Mouse (Mus musculus) lung, embryonic 15.5 days (tissue): ENCODE data around the gene Pygo1. TPM values are rescaled to one million over a fixed set of nuclear protein-coding genes. Genes with fewer than 3 reads are reported as not detected.

Experiments
- ATAC-seq: fragments of 200-750 bp; cut with Nextera tagmentation; 2 replicates; pipeline ENCODE4 v1.8.0; 2017; ENCODE audit warnings: moderate number of reproducible peaks, borderline replicate concordance; ENCODE audit not compliant: low FRiP score, low TSS enrichment; ENCODE audit errors: extremely low read depth
- H3K27ac ChIP-seq: fragments of 300-500 bp; sonication (generic); 2 replicates; pipeline ENCODE4 v1.5.1; 2015; ENCODE audit warnings: moderate library complexity, mild to moderate bottlenecking, inconsistent platforms
- H3K27me3 ChIP-seq: fragments of 300-500 bp; sonication (generic); 2 replicates; pipeline ENCODE4 v1.6.1; 2015; ENCODE audit warnings: inconsistent platforms
- H3K36me3 ChIP-seq: fragments of 300-500 bp; sonication (generic); 2 replicates; pipeline ENCODE4 v1.6.1; 2015; ENCODE audit warnings: inconsistent platforms
- H3K4me1 ChIP-seq: fragments of 300-500 bp; sonication (generic); 2 replicates; pipeline ENCODE4 v1.6.1; 2015; ENCODE audit warnings: inconsistent platforms
- H3K4me2 ChIP-seq: fragments of 300-500 bp; sonication (generic); 2 replicates; pipeline ENCODE4 v1.6.1; 2015; ENCODE audit warnings: inconsistent platforms, mild to moderate bottlenecking, moderate library complexity
- H3K4me3 ChIP-seq: fragments of 300-500 bp; sonication (generic); 2 replicates; pipeline ENCODE4 v1.5.1; 2015; ENCODE audit warnings: mild to moderate bottlenecking, inconsistent platforms
- H3K9ac ChIP-seq: fragments of 300-500 bp; sonication (generic); 2 replicates; pipeline ENCODE4 v1.6.1; 2015; ENCODE audit warnings: inconsistent platforms
- H3K9me3 ChIP-seq: fragments of 300-500 bp; sonication (generic); 2 replicates; pipeline ENCODE4 v1.6.1; 2016; ENCODE audit warnings: inconsistent platforms
- WGBS: fragments of 180-500 bp; shearing (Covaris S2); methylation state at CpG from one replicate; pipeline ENCODE4 v1.1.7; 2015; 5-methylcytosine and 5-hydroxymethylcytosine counted together
- polyA plus RNA-seq: library from polyadenylated mRNA; unstranded; fragments of >200 nt; fragmentation: Nextera tagmentation; extraction: Ambion mirVana; gene quantifications from 2 replicates; pipeline ENCODE4 v1.2.1, GENCODE M21; 2015

The Pygo1 gene
- polyA plus RNA-seq, result 3.6 and 4.1 TPM in 2 replicates

DNA sequence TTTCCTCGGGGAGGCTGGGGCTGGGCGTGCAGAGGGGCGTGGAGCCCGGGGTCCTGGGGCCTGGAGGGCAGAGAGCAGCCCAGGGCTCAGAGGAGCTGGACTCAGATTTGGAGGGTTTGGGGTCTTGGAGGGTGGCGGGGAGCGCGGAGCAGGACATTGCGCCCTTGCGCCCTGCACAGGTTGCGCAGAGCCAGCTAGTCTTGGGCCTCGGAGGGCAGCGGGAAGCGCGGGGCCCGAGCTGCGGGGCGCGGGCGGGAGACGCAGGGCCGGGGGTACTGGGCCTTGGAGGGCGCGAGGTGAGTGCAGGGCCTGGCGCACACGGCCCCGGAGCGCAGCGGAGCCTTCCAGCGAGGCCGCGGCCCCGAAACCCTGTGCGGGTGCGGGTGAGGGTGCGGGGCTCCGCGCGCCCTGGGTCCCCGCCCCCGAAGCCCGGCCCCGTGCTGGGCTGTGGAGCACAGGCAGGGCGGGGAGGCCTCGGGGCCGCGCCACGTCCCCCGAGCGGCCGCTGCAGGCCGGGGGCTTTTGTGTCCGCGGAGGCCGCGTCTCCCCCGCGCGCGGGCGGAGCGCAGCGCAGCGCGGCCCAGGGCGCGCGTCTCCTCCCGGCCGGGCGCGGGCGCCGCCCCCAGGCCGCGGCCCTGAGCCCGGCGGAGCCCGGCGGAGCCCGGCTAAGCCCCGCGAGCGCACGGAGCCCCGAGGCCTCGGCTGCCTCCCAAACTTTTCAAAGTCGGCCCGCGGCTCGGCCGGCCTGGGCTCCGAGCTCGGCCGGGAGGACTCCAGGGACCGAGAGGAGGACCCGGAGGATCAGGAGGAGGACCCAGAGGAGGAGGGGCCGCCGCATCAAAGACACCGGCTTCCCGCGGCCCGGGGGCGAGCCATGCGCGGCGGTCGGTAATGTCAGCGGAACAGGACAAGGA is at the start of gene Pygo1:
Gene Pygo1 (plus strand): TSS at position 625 of the 914 bp plus-strand sequence.
- peak within 1 kb of the TSS; percentile 85 for H3K4me3 ChIP-seq
- peak within 1 kb of the TSS; percentile 87 for H3K9ac ChIP-seq
- 0 out of 2 replicates have a peak, but pooled peaks cover 4% of the 10 kb centered on the region for H3K27me3 ChIP-seq
- ATAC-seq, result peak; percentile 80
- peaks cover 15% of the 10 kb centered on the region for H3K4me1 ChIP-seq
- H3K27ac ChIP-seq, result peak within 1 kb of the TSS; percentile 87
- under 1% methylated on average over 97 of the region's 108 CpGs for WGBS
- H3K4me2 ChIP-seq, result peak within 1 kb of the TSS; percentile 91
- H3K36me3 ChIP-seq, result no peaks in the 10 kb centered on the region
- no peaks in the 10 kb centered on the region for H3K9me3 ChIP-seq

DNA sequence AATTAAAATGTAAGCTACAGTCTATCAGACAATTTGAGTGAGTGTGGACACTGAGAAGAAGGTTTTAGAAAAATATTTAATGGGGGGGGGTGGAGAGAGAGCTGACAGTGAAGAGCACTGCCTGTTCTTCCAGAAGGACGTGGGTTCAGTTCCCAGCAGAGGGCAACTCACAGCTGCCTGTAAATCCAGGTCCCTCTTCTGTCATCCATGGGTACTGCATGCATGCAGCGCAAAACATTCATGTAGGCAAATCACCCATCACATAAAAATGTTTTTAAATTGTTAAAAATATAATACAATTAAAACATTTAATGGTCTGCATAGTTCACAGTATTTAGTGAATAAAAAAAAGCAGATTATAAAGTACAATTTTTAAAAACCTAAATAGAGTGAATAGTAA is 49.6 kb upstream of the Pygo1 start:
- no peak overlapping the region for H3K4me3 ChIP-seq
- WGBS, result 81% methylated on average over 2 of the region's 2 CpGs
- no peaks in the 10 kb centered on the region for H3K27me3 ChIP-seq
- peaks cover 48% of the 10 kb centered on the region for H3K4me1 ChIP-seq
- ATAC-seq, result no peak
- H3K36me3 ChIP-seq, result no peaks in the 10 kb centered on the region
- H3K9ac ChIP-seq, result no peak overlapping the region
- H3K27ac ChIP-seq, result no peak overlapping the region
- H3K4me2 ChIP-seq, result no peak overlapping the region
- no peaks in the 10 kb centered on the region for H3K9me3 ChIP-seq

DNA sequence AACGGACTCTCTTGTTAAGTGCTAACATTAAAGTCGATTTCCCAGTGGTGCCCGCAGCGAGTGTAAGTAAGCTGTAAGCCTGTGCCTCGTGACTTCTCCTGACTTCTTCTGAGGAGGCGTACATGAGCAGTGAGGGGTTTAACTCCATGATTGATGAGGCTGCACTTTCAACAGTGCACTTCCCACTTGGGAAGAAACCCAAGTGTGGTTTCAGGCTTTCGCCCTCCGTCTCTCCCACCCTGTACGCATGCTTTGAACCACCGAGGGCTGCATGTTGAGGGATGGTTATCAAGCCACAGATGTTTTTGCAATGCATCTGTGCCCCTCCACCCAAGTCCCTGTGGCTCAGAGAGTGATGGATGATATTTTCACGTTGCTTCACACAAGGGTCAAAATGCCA is 47.5 kb upstream of the Pygo1 start:
- peak; percentile 11; the same call in 1 of the 2 replicates for ATAC-seq
- no peak overlapping the region for H3K4me3 ChIP-seq
- H3K4me1 ChIP-seq, result peaks cover 43% of the 10 kb centered on the region
- no peaks in the 10 kb centered on the region for H3K9me3 ChIP-seq
- H3K36me3 ChIP-seq, result no peaks in the 10 kb centered on the region
- peak overlapping the region; percentile 21 for H3K4me2 ChIP-seq
- no peaks in the 10 kb centered on the region for H3K27me3 ChIP-seq
- WGBS, result 26% methylated on average over 11 of the region's 11 CpGs
- no peak overlapping the region for H3K27ac ChIP-seq
- H3K9ac ChIP-seq, result no peak overlapping the region

DNA sequence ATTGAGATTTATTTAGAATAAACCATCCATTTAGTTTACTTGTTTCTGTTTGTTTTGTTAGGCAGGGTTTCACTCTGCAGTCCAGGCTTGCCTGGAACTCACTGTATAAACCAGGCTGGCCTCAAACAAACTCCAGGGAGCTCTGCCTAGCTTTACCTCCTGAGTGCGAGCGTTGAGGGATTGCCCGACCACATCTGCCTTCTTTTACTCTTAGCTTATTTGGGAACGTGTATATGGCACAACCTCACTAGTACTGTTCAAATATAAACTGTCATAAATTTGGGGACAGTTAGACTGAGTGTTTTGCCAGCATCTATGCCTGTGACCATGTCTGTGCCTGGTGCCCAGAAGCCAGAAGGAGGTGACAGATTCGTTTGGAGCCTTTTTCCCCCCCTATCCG is 46.8 kb upstream of the Pygo1 start:
- no peak overlapping the region for H3K4me3 ChIP-seq
- no peaks in the 10 kb centered on the region for H3K27me3 ChIP-seq
- no peak overlapping the region for H3K27ac ChIP-seq
- no peak for ATAC-seq
- H3K9ac ChIP-seq, result no peak overlapping the region
- 30% methylated on average over 6 of the region's 6 CpGs for WGBS
- H3K4me1 ChIP-seq, result peaks cover 43% of the 10 kb centered on the region
- no peaks in the 10 kb centered on the region for H3K9me3 ChIP-seq
- H3K36me3 ChIP-seq, result no peaks in the 10 kb centered on the region
- H3K4me2 ChIP-seq, result no peak overlapping the region

DNA sequence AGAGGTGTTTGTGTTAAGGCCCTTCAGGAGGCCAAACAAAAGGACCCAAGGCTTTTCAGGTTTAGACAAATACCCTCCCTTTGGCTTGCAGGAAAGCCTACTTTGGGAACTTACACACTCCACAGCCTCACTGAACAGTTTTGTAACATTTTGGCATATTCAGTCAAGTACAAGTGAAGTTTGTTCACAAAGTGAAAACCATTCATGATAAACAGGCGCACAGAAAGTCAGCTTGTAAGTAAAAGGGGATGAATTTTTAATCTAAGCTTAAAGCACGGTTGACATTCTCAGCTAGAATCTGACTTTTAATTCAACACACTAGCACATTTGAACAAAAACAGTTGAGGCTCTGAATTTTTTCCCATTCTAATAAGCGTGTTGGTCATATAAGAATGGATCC is 45.8 kb upstream of the Pygo1 start:
- Histone ChIP-seq H3K9ac (no peak overlapping the region), H3K27me3 (no peaks in the 10 kb centered on the region), H3K27ac (no peak overlapping the region), H3K4me2 (no peak overlapping the region), H3K9me3 (no peaks in the 10 kb centered on the region), H3K4me1 (peaks cover 43% of the 10 kb centered on the region), H3K4me3 (no peak overlapping the region), H3K36me3 (no peaks in the 10 kb centered on the region)
- ATAC-seq, result no peak
- 72% methylated on average over 3 of the region's 3 CpGs for whole genome bisulfite sequencing

DNA sequence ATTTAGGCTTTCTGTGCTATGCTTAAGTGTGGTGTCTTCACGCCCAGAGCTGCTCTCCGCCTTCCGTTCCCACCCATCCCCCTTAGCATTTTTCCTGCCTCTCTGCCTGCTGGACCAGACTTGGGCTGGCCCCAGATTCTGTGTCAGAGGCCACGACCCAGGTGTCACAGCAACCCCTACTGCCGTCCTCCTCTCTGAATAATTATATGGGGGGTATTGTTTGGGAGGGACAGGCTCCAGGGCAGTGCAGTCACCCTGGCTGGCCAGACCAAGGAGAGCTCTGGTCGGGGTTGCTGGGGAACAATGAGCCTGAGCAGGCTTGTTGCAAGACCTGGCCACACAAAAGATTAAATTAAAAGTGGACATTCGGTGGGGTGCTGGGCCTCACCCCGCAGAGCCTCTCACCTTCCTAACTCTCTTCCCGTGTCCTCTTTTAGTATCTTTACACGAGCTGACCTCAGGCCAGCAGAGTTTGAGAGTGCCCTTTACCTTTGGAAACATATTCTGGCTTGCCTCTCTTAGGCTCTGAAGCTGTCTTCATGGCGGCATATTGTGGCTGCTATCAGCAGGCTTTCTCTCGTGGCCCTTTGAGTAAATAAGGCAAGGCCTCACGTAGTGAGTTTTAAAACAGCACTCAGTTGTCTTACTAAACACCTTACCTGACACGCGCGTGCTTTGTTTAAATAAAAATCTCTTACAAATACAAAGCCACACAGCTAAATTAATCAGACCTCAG is 45.1 kb upstream of the Pygo1 start:
- Histone ChIP-seq H3K4me2 (0 out of 2 replicates have a peak overlapping the region, but pooled peaks have one; percentile 3), H3K27ac (no peak overlapping the region), H3K27me3 (no peaks in the 10 kb centered on the region), H3K9ac (no peak overlapping the region), H3K4me1 (peaks cover 43% of the 10 kb centered on the region), H3K4me3 (no peak overlapping the region), H3K36me3 (no peaks in the 10 kb centered on the region), H3K9me3 (no peaks in the 10 kb centered on the region)
- no peak for ATAC-seq
- 36% methylated on average over 16 of the region's 16 CpGs for WGBS

DNA sequence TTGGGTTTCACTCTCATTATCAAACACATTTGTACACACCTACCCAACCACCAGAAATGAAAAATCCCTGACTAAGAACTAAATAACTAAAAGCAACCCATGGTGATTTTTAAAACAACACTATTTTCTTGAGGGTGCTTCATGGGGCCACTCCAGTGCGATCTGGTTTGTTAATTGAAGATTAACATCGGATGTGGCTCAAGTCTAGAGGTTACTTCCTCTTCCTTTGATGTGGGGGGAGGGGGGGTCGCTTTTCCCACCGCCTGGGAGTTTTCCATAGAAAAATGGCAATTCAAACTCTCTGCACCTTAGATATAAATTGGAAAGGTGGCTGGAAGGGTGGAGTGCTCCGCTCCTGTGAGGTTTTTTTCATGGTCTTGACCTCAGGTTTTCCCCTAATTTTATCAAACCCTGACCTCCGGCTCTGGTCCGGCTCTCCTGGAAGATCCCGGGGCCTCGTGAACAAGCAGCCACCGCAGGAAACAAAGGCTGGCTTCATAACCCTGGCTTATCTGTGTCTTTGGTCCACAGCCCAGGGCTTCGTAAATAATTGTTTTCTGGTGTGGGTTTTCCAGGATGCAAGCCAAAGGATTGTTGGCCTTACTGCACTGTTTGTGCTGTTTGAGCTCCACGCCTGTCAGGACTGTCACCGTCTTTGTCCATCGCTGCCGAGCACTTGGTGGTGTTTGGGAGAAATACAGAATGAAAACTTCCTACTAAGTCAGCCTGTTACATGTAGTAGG is 44.2 kb upstream of the Pygo1 start:
- ATAC-seq, result peak; percentile 53; the same call in 1 of the 2 replicates
- 15% methylated on average over 15 of the region's 15 CpGs for WGBS

DNA sequence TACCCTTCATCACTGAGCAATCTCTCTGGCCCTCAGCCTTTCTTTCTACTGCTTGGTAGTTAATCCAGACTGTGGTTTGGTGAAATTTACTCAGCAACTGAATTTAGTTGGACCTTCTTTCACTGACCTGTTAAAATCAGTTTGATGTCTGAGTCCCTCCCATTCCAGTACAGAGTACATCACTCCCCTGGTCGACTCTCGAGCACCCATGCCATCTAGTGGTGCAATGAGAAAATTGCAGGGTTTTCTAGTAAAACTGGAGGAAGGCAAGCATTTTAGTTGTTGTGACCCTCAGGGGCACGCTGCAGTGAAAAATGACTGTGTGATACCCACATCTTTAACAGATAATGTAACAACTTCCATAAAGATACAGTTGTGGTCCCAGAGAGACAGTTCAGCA is 41.5 kb upstream of the Pygo1 start:
- Histone ChIP-seq H3K4me2 (no peak overlapping the region), H3K27me3 (no peaks in the 10 kb centered on the region), H3K27ac (no peak overlapping the region), H3K4me3 (no peak overlapping the region), H3K36me3 (no peaks in the 10 kb centered on the region), H3K9ac (no peak overlapping the region), H3K4me1 (peaks cover 28% of the 10 kb centered on the region), H3K9me3 (no peaks in the 10 kb centered on the region)
- 7% methylated on average over 3 of the region's 3 CpGs for WGBS
- peak; percentile 39; the same call in 1 of the 2 replicates for ATAC-seq

More for the DNA sequence above, 44.2 kb upstream of the Pygo1 start:
- Histone ChIP-seq H3K4me2 (peak overlapping the region; percentile 3), H3K9ac (no peak overlapping the region), H3K27me3 (no peaks in the 10 kb centered on the region), H3K4me3 (no peak overlapping the region), H3K9me3 (no peaks in the 10 kb centered on the region), H3K27ac (peak overlapping the region; percentile 2; the same call in 1 of the 2 replicates), H3K36me3 (no peaks in the 10 kb centered on the region), H3K4me1 (peaks cover 43% of the 10 kb centered on the region)

DNA sequence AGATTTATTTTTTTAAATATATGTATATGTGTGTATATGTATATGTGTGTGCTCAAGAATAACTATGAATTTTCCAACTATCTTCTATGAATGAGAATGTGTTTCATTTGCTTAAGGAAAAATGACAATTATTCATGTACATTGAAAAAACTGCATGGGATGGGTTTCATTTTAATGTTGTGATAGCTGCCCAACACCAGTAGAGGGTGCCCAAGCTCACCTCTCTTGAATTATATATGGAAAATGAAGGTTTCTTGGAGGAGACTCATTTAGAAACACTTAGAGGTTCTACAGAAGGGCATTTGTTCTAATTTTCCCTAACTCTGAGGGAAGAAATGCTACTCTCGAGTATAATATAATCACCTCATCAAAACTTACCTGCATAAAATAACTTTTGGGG is 35.7 kb upstream of the Pygo1 start:
- Histone ChIP-seq H3K9ac (no peak overlapping the region), H3K9me3 (no peaks in the 10 kb centered on the region), H3K36me3 (no peaks in the 10 kb centered on the region), H3K4me1 (no peaks in the 10 kb centered on the region), H3K27me3 (no peaks in the 10 kb centered on the region), H3K27ac (no peak overlapping the region), H3K4me2 (no peak overlapping the region), H3K4me3 (no peak overlapping the region)
- 78% methylated on average over 1 of the region's 1 CpGs for WGBS
- ATAC-seq, result no peak

DNA sequence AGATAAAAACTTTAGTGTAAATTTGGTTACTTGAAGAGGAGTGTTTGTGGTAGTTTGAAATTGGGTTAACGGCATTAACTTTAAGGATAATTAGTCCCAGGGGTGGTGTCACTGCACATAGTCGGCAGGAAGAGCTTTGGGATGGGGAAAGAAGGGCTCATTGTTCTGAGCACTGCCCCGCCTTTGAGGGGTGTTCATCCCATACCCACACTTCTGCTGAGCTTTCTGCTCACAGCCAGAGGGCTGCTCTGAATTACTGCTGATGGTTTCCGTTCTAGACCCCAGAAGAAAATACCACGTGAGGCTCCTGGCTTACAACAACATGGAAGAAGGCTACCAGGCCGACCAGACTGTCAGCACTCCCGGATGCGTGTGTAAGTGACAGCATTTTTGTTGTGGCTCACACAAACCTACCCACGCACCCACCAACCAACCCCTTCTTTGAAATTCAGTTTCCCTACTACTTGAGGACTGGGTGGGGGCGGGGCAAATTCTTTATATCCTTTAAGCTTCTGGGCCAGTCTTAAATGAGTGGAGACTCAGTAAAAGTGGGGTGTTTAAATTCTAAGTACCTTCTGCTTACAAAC is 34.9 kb upstream of the Pygo1 start:
- H3K27ac ChIP-seq, result no peak overlapping the region
- no peaks in the 10 kb centered on the region for H3K4me1 ChIP-seq
- ATAC-seq, result no peak
- H3K9me3 ChIP-seq, result no peaks in the 10 kb centered on the region
- H3K9ac ChIP-seq, result no peak overlapping the region
- no peaks in the 10 kb centered on the region for H3K27me3 ChIP-seq
- 77% methylated on average over 10 of the region's 10 CpGs for WGBS
- H3K4me2 ChIP-seq, result no peak overlapping the region
- no peaks in the 10 kb centered on the region for H3K36me3 ChIP-seq
- H3K4me3 ChIP-seq, result no peak overlapping the region

DNA sequence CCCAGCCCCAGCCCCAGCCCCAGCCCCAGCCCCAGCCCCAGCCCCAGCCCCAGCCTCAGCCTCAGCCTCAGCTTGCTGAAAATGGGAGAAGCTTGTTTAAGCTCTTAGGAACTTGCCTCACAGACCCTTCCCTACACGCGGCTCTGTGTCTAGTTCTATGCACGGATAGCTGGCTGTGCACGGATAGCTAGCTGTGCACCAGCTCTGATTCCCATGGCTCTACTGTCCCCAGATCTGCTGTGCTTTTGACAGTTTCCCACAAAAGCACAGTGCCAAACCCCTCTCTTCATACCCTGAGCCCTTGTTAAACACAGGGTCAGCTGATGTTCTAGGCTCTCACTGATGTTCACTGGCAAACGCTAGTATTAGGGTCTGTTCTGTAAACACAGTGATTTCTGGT is 32.7 kb upstream of the Pygo1 start:
- Histone ChIP-seq H3K36me3 (no peaks in the 10 kb centered on the region), H3K9me3 (no peaks in the 10 kb centered on the region), H3K4me1 (no peaks in the 10 kb centered on the region), H3K27me3 (no peaks in the 10 kb centered on the region), H3K9ac (no peak overlapping the region), H3K4me2 (no peak overlapping the region), H3K4me3 (no peak overlapping the region), H3K27ac (no peak overlapping the region)
- ATAC-seq, result no peak
- WGBS, result 92% methylated on average over 5 of the region's 5 CpGs
